Mouse (Mus musculus): ENCODE data around the gene Plppr1. TPM values are rescaled to one million over a fixed set of nuclear protein-coding genes. Genes with fewer than 3 reads are reported as not detected.

The Plppr1 gene
- total and polyA plus RNA-seq, 2 experiments from 2014 or later, result 53.3 to 59.8 TPM

DNA sequence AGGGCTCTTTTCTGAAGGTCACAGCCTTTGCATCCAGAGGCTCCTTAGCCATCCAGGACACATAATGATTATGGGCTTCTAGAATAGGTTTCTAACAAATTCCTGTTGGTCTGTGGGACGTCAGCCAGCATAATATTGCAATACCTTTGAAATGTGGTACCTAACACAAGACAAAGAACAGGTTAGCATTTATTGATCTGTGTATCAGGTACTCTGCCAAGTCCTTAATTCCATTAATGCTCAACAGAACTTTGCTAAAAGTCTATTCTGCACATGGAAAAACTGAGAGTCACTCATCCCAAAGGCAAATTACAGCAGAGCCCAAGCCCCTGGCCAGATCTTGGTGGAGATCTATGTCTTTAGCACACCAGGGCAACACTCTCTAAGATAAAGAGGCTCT is 97.7 kb downstream of the Plppr1 start:
- H3K36me3 ChIP-seq (ENCODE audit: insufficient read depth), result no peaks in the 10 kb centered on the region
- no peak overlapping the region for H3K9ac ChIP-seq
- no peak overlapping the region for H3K27ac ChIP-seq (ENCODE audit: low read depth, low read length)
- no peaks in the 10 kb centered on the region for H3K27me3 ChIP-seq (ENCODE audit: insufficient read depth, low read length)
- H3K4me1 ChIP-seq (ENCODE audit: insufficient read depth), result no peaks in the 10 kb centered on the region
- H3K4me3 ChIP-seq (ENCODE audit: low read depth, low read length), result no peak overlapping the region
- DNase-seq (no peak), ATAC-seq (no peak)
- TF ChIP-seq CTCF (IDR thresholded peaks at IDR 0.05; ENCODE audit: low read depth), result no peak
- WGBS, result 68% methylated on average over 1 of the region's 1 CpGs
- no peak overlapping the region for H3K4me2 ChIP-seq (ENCODE audit: low read depth)
- H3K9me3 ChIP-seq (ENCODE audit: low read length), result no peaks in the 10 kb centered on the region

DNA sequence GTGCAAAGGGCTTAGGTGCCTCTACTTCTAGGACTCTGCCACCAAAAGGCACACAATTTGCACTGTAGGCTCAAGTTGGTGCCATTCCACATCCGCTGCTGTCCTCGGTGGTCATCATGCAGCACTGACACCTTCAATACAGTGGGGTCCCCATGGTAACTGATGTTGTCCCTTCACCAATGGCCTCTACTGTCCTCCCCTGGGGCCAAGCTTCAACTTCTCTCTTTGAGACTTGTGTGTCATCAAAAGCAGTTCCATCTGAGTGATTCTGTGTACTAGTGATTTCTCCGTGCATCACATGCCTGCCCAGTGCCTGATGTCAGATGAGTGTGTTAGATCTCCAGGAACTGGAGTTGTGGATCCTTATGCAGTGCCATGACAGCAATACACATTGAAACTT is 104.2 kb downstream of the Plppr1 start:
- H3K4me2 ChIP-seq (ENCODE audit: low read depth), result no peak overlapping the region

GRCm38 (mm10) chr4:49166391-49166790 is 107.3 kb downstream of the Plppr1 start:
- Histone ChIP-seq H3K4me1 (ENCODE audit: insufficient read depth) (no peaks in the 10 kb centered on the region), H3K27me3 (ENCODE audit: insufficient read depth, low read length) (no peaks in the 10 kb centered on the region), H3K27ac (ENCODE audit: low read depth, low read length) (no peak overlapping the region), H3K36me3 (ENCODE audit: insufficient read depth) (no peaks in the 10 kb centered on the region), H3K4me2 (ENCODE audit: low read depth) (no peak overlapping the region), H3K4me3 (ENCODE audit: low read depth, low read length) (no peak overlapping the region), H3K9ac (no peak overlapping the region), H3K9me3 (ENCODE audit: low read length) (no peaks in the 10 kb centered on the region)
- DNase-seq (no peak), ATAC-seq (no peak)
- TF ChIP-seq CTCF (IDR thresholded peaks at IDR 0.05; ENCODE audit: low read depth), result no peak
- WGBS, result 64% methylated on average over 3 of the region's 3 CpGs

More for the DNA sequence above, 104.2 kb downstream of the Plppr1 start:
- Histone ChIP-seq H3K4me3 (ENCODE audit: low read depth, low read length) (no peak overlapping the region), H3K36me3 (ENCODE audit: insufficient read depth) (no peaks in the 10 kb centered on the region), H3K27ac (ENCODE audit: low read depth, low read length) (no peak overlapping the region), H3K4me1 (ENCODE audit: insufficient read depth) (no peaks in the 10 kb centered on the region), H3K27me3 (ENCODE audit: insufficient read depth, low read length) (no peaks in the 10 kb centered on the region), H3K9me3 (ENCODE audit: low read length) (no peaks in the 10 kb centered on the region), H3K9ac (no peak overlapping the region)
- DNase-seq (no peak), ATAC-seq (no peak)
- TF ChIP-seq CTCF (IDR thresholded peaks at IDR 0.05; ENCODE audit: low read depth), result no peak
- 85% methylated on average over 3 of the region's 3 CpGs for WGBS

DNA sequence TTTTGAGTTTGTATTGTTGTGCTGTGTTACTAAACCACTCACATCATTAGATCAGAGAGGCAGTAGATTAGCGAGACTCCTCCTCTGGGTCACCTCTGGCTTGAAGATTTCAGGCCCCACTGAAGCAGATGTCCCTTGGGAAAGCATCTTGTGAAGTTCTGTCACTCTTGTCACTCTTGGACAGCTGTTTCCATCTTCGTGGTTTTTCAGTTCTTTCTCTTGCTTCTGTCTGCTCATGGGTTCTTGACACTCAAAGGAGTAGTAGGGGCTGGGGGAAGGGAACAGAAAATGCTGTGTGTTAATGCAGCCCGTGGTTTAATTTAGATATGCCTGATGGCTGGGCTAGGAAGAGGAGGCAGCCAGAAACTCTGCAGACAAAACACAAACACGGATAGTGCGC is 108.0 kb downstream of the Plppr1 start:
- DNase-seq, result no peak
- TF ChIP-seq CTCF (IDR thresholded peaks at IDR 0.05; ENCODE audit: low read depth), result no peak
- WGBS, result 78% methylated on average over 5 of the region's 5 CpGs
- Histone ChIP-seq H3K9me3 (ENCODE audit: low read length) (no peaks in the 10 kb centered on the region), H3K9ac (no peak overlapping the region), H3K4me3 (ENCODE audit: low read depth, low read length) (no peak overlapping the region), H3K36me3 (ENCODE audit: insufficient read depth) (no peaks in the 10 kb centered on the region), H3K4me2 (ENCODE audit: low read depth) (no peak overlapping the region), H3K27me3 (ENCODE audit: insufficient read depth, low read length) (no peaks in the 10 kb centered on the region), H3K27ac (ENCODE audit: low read depth, low read length) (no peak overlapping the region), H3K4me1 (ENCODE audit: insufficient read depth) (no peaks in the 10 kb centered on the region)
- no peak for ATAC-seq

DNA sequence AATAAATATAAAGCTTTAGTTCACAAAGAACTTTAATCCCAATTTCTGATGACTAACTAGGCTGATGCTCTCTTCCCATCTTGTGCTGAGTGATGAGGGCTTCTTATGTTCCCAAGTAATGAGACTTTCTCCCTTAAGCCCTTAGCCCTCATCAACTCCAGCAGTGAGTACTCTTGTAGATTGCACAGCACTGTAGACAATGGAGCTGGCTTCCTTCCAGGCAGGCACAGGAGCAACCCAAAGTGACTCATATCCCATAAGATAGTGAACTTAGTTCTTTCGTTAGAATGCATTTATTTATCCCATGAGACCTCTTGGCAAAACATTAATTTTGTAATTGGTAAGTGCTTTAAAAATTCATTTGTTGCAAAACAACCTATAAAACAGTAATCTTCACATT is 110.4 kb downstream of the Plppr1 start:
- Histone ChIP-seq H3K9me3 (ENCODE audit: low read length) (no peaks in the 10 kb centered on the region), H3K27ac (ENCODE audit: low read depth, low read length) (no peak overlapping the region), H3K4me2 (ENCODE audit: low read depth) (no peak overlapping the region), H3K27me3 (ENCODE audit: insufficient read depth, low read length) (no peaks in the 10 kb centered on the region), H3K4me3 (ENCODE audit: low read depth, low read length) (no peak overlapping the region), H3K9ac (no peak overlapping the region), H3K4me1 (ENCODE audit: insufficient read depth) (no peaks in the 10 kb centered on the region), H3K36me3 (ENCODE audit: insufficient read depth) (no peaks in the 10 kb centered on the region)
- WGBS, result 42% methylated on average over 1 of the region's 1 CpGs
- TF ChIP-seq CTCF (IDR thresholded peaks at IDR 0.05; ENCODE audit: low read depth), result no peak
- DNase-seq (no peak), ATAC-seq (no peak)

GRCm38 (mm10) chr4:49178101-49178500 is 119.0 kb downstream of the Plppr1 start:
- Histone ChIP-seq H3K27me3 (ENCODE audit: insufficient read depth, low read length) (no peaks in the 10 kb centered on the region), H3K9me3 (ENCODE audit: low read length) (no peaks in the 10 kb centered on the region), H3K4me1 (ENCODE audit: insufficient read depth) (no peaks in the 10 kb centered on the region), H3K27ac (ENCODE audit: low read depth, low read length) (no peak overlapping the region), H3K4me3 (ENCODE audit: low read depth, low read length) (no peak overlapping the region), H3K36me3 (ENCODE audit: insufficient read depth) (no peaks in the 10 kb centered on the region), H3K9ac (no peak overlapping the region), H3K4me2 (ENCODE audit: low read depth) (no peak overlapping the region)
- no peak for TF ChIP-seq CTCF (IDR thresholded peaks at IDR 0.05; ENCODE audit: low read depth)
- DNase-seq (no peak), ATAC-seq (no peak)
- 89% methylated on average over 2 of the region's 2 CpGs for WGBS

- no peaks in the 10 kb centered on the region for H3K4me1 ChIP-seq (ENCODE audit: insufficient read depth)
- H3K4me3 ChIP-seq (ENCODE audit: low read depth, low read length), result no peak overlapping the region
- H3K9ac ChIP-seq, result no peak overlapping the region
- H3K27me3 ChIP-seq (ENCODE audit: insufficient read depth, low read length), result no peaks in the 10 kb centered on the region
- ATAC-seq, result peak; percentile 54; the same call in 1 of the 2 replicates
- TF ChIP-seq CTCF (IDR thresholded peaks at IDR 0.05; ENCODE audit: low read depth), result no peak
- H3K4me2 ChIP-seq (ENCODE audit: low read depth), result no peak overlapping the region
- H3K27ac ChIP-seq (ENCODE audit: low read depth, low read length), result no peak overlapping the region
- no peak for DNase-seq
- no peaks in the 10 kb centered on the region for H3K36me3 ChIP-seq (ENCODE audit: insufficient read depth)
- WGBS, result 40% methylated on average over 3 of the region's 3 CpGs
- H3K9me3 ChIP-seq (ENCODE audit: low read length), result no peaks in the 10 kb centered on the region
Measured at GRCm38 (mm10) chr4:49178891-49179290, 119.8 kb downstream of the Plppr1 start.

Measured in forebrain, postnatal 0 days (tissue).